Mouse (Mus musculus) macrophage (primary cell): ENCODE results near the gene Ccdc114. TPM values are rescaled to one million over a fixed set of nuclear protein-coding genes. Genes with fewer than 3 reads are reported as not detected.
"Not testable (repeated sequence)": the region's sequence is repeated elsewhere in the genome, so short reads cannot be mapped to it uniquely, and the experiment has no call there.

Experiments
- H3K27ac ChIP-seq: fragments of 350-480 bp; formaldehyde crosslinking; 2 replicates; pipeline ENCODE4 v1.9.0; 2021
- H3K36me3 ChIP-seq: fragments of 350-480 bp; formaldehyde crosslinking; 2 replicates; pipeline ENCODE4 v1.9.0; 2021; ENCODE audit errors: inconsistent target
- H3K4me3 ChIP-seq: fragments of 350-480 bp; formaldehyde crosslinking; 2 replicates; pipeline ENCODE4 v1.9.0; 2021; ENCODE audit errors: inconsistent target
- H3K79me2 ChIP-seq: fragments of 350-480 bp; formaldehyde crosslinking; 2 replicates; pipeline ENCODE4 v1.9.0; 2021; ENCODE audit errors: inconsistent target
- WGBS: methylation state at CpG from one replicate; pipeline ENCODE4 v1.1.7; 2026; ENCODE audit warnings: inconsistent platforms; ENCODE audit not compliant: missing documents; 5-methylcytosine and 5-hydroxymethylcytosine counted together
- polyA plus RNA-seq: library from polyadenylated mRNA; stranded (reverse); fragments of 250-400 nt; gene quantifications from 3 replicates; pipeline ENCODE4 v1.2.4, GENCODE M21; 2018; ENCODE audit warnings: inconsistent platforms
- total RNA-seq, 78 experiments: library from RNA; depleted of rRNA; stranded (reverse); fragments of 250-400 nt; gene quantifications; 1 replicate in 9 of 78; 2 replicates in 24 of 78; 3 replicates in 43 of 78; 4 replicates in 2 of 78; pipeline ENCODE4 v1.2.4; 2018; ENCODE audit warnings: inconsistent platforms in 56 of 78

The Ccdc114 gene
- 10 to 100 TPM in 10 of 26 experiments, 1 to 10 TPM in 16; 2.1 to 15.0 (median 8.9) TPM for total RNA-seq (2018; cell fraction: chromatin; rRNA removed)
- 1 to 10 TPM in 7 of 26 experiments, under 1 TPM in 19; 0.33 to 1.5 (median 0.86) TPM for total RNA-seq (2018; cell fraction: cytosol; rRNA removed)
- total RNA-seq (2018; cell fraction: nucleus; rRNA removed) = 10 to 100 TPM in 1 of 26 experiments, 1 to 10 TPM in 25; 1.2 to 10.6 (median 3.5) TPM
- polyA plus RNA-seq = 0.65 to 1.0 TPM (median 1.0 TPM) in 3 replicates

GRCm38 (mm10) chr7:45923762-45924428 is at the start of gene Ccdc114:
Ccdc114 (plus strand) TSS chr7:45924072.
- H3K36me3 ChIP-seq = peaks cover 4% of the 10 kb centered on the region; the same call in 1 of the 2 replicates
- 5% methylated on average over 24 of the region's 24 CpGs for WGBS
- H3K4me3 ChIP-seq = peak within 1 kb of the TSS; percentile 32
- H3K27ac ChIP-seq = peak within 1 kb of the TSS; percentile 100
- peaks cover 21% of the 10 kb centered on the region for H3K79me2 ChIP-seq

GRCm38 (mm10) chr7:45876895-45877294 is 47.0 kb upstream of the Ccdc114 start:
- no peak overlapping the region for H3K4me3 ChIP-seq
- H3K36me3 ChIP-seq = peaks cover 76% of the 10 kb centered on the region
- H3K79me2 ChIP-seq = peaks cover 30% of the 10 kb centered on the region
- H3K27ac ChIP-seq = no peak overlapping the region
- 95% methylated on average over 7 of the region's 7 CpGs for WGBS

- 78% methylated on average over 1 of the region's 1 CpGs for WGBS
- not testable (repeated sequence) for H3K27ac ChIP-seq, H3K4me3 ChIP-seq
- H3K36me3 ChIP-seq = peaks cover 90% of the 10 kb centered on the region
- peaks cover 27% of the 10 kb centered on the region for H3K79me2 ChIP-seq
These were observed 45.6 kb upstream of the Ccdc114 start, which contains the start of gene Grin2d for GRCm38 (mm10) chr7:45878278-45878677. Grin2d (minus strand) TSS chr7:45878378.

- Histone ChIP-seq H3K27ac (no peak overlapping the region), H3K79me2 (peaks cover 4% of the 10 kb centered on the region; the same call in 1 of the 2 replicates), H3K4me3 (no peak overlapping the region), H3K36me3 (peaks cover 93% of the 10 kb centered on the region)
- WGBS = 98% methylated on average over 4 of the region's 4 CpGs
These were observed 43.3 kb upstream of the Ccdc114 start for GRCm38 (mm10) chr7:45880531-45880930.

- peaks cover 89% of the 10 kb centered on the region for H3K36me3 ChIP-seq
- WGBS = 86% methylated on average over 2 of the region's 2 CpGs
These were observed 42.9 kb upstream of the Ccdc114 start for GRCm38 (mm10) chr7:45881011-45881410.

GRCm38 (mm10) chr7:45887246-45887645 is 36.6 kb upstream of the Ccdc114 start:
- WGBS = 22% methylated on average over 3 of the region's 3 CpGs
- H3K4me3 ChIP-seq = no peak overlapping the region
- H3K79me2 ChIP-seq = no peaks in the 10 kb centered on the region
- H3K36me3 ChIP-seq = peaks cover 27% of the 10 kb centered on the region
- H3K27ac ChIP-seq = no peak overlapping the region

More at GRCm38 (mm10) chr7:45881011-45881410, 42.9 kb upstream of the Ccdc114 start:
- H3K27ac ChIP-seq = no peak overlapping the region
- no peak overlapping the region for H3K4me3 ChIP-seq
- no peaks in the 10 kb centered on the region for H3K79me2 ChIP-seq

GRCm38 (mm10) chr7:45892651-45893050 is 31.2 kb upstream of the Ccdc114 start:
- WGBS = 96% methylated on average over 2 of the region's 2 CpGs
- Histone ChIP-seq H3K27ac (no peak overlapping the region), H3K79me2 (no peaks in the 10 kb centered on the region), H3K4me3 (no peak overlapping the region), H3K36me3 (no peaks in the 10 kb centered on the region)

- peak overlapping the region; percentile 40; the same call in 1 of the 2 replicates for H3K27ac ChIP-seq
- no peaks in the 10 kb centered on the region for H3K79me2 ChIP-seq
- WGBS = 70% methylated on average over 6 of the region's 6 CpGs
- H3K4me3 ChIP-seq = no peak overlapping the region
- H3K36me3 ChIP-seq = no peaks in the 10 kb centered on the region
These were observed 27.8 kb upstream of the Ccdc114 start for GRCm38 (mm10) chr7:45895931-45896516.

GRCm38 (mm10) chr7:45896517-45897257 is 27.2 kb upstream of the Ccdc114 start, which contains the start of the genes Syngr4 and Tmem143:
Syngr4 (minus strand) TSS chr7:45896714.
Tmem143 (plus strand) TSS chr7:45896941.
- under 1% methylated on average over 35 of the region's 40 CpGs for WGBS
- no peaks in the 10 kb centered on the region for H3K79me2 ChIP-seq
- H3K4me3 ChIP-seq = peak within 1 kb of the TSS; percentile 63
- H3K36me3 ChIP-seq = no peaks in the 10 kb centered on the region
- peak within 1 kb of the TSS; percentile 84 for H3K27ac ChIP-seq

- Histone ChIP-seq H3K27ac (peak overlapping the region; percentile 84), H3K36me3 (no peaks in the 10 kb centered on the region), H3K79me2 (no peaks in the 10 kb centered on the region), H3K4me3 (peak overlapping the region; percentile 63)
- WGBS = 3% methylated on average over 19 of the region's 19 CpGs
These were observed 26.6 kb upstream of the Ccdc114 start for GRCm38 (mm10) chr7:45897258-45897757.

- peak overlapping the region; percentile 63; the same call in 1 of the 2 replicates for H3K4me3 ChIP-seq
- WGBS = 43% methylated on average over 4 of the region's 4 CpGs
- H3K27ac ChIP-seq = not testable (repeated sequence)
These were observed 25.7 kb upstream of the Ccdc114 start for GRCm38 (mm10) chr7:45898125-45898524.

GRCm38 (mm10) chr7:45901562-45901961 is 22.3 kb upstream of the Ccdc114 start:
- Histone ChIP-seq H3K36me3 (no peaks in the 10 kb centered on the region), H3K79me2 (no peaks in the 10 kb centered on the region), H3K4me3 (no peak overlapping the region), H3K27ac (no peak overlapping the region)
- 59% methylated on average over 5 of the region's 5 CpGs for WGBS

More at GRCm38 (mm10) chr7:45898125-45898524, 25.7 kb upstream of the Ccdc114 start:
- H3K79me2 ChIP-seq, H3K36me3 ChIP-seq: not testable (repeated sequence)

- H3K36me3 ChIP-seq = no peaks in the 10 kb centered on the region
- H3K79me2 ChIP-seq = no peaks in the 10 kb centered on the region
- H3K4me3 ChIP-seq = no peak overlapping the region
- no peak overlapping the region for H3K27ac ChIP-seq
- 80% methylated on average over 12 of the region's 12 CpGs for WGBS
These were observed 21.3 kb upstream of the Ccdc114 start for GRCm38 (mm10) chr7:45902481-45903002.

GRCm38 (mm10) chr7:45906622-45907021 is 17.2 kb upstream of the Ccdc114 start:
- Histone ChIP-seq H3K27ac (no peak overlapping the region), H3K79me2 (no peaks in the 10 kb centered on the region), H3K4me3 (no peak overlapping the region), H3K36me3 (peaks cover 7% of the 10 kb centered on the region; the same call in 1 of the 2 replicates)
- 77% methylated on average over 9 of the region's 9 CpGs for WGBS
